Mouse (Mus musculus) frontal cortex, postnatal 36 days (tissue): ENCODE data around the gene Obp2b.
A peak's percentile ranks its signal among the peaks of the same experiment; 100 is the strongest.
"Not testable (repeated sequence)": the region's sequence is repeated elsewhere in the genome, so short reads cannot be mapped to it uniquely, and the experiment has no call there.

ENCODE experiments used
- DNase-seq, 2 experiments: peaks; one replicate each; pipeline ENCODE4 v3.0.0; 2022; ENCODE audit warnings: low spot score in 2 of 2

Gene Obp2b

GRCm38 (mm10) chr2:25736709-25737108 lies at the start of gene Obp2b:
Gene Obp2b, plus strand, starts transcription at chr2:25737009.
- not testable (repeated sequence) for DNase-seq

- peak; percentile 38 to 45 for DNase-seq
Observed at GRCm38 (mm10) chr2:25694605-25695004, 42.2 kb upstream of the Obp2b start.

- no peak for DNase-seq
Observed at GRCm38 (mm10) chr2:25696951-25697350, 39.9 kb upstream of the Obp2b start.

GRCm38 (mm10) chr2:25698696-25699095 lies 38.1 kb upstream of the Obp2b start:
- no peak for DNase-seq

GRCm38 (mm10) chr2:25699743-25700142 lies 37.1 kb upstream of the Obp2b start, which contains the start of gene Obp2a:
Gene Obp2a, plus strand, starts transcription at chr2:25700043.
- DNase-seq = not testable (repeated sequence)

- no peak for DNase-seq
Observed at GRCm38 (mm10) chr2:25701001-25701400, 35.8 kb upstream of the Obp2b start.

GRCm38 (mm10) chr2:25703706-25704105 lies 33.1 kb upstream of the Obp2b start:
- DNase-seq = no peak

- DNase-seq = peak; percentile 87 to 91
Observed at GRCm38 (mm10) chr2:25706643-25707481, 29.9 kb upstream of the Obp2b start, which contains the start of gene Bmyc. Gene Bmyc, plus strand, starts transcription at chr2:25706739.

GRCm38 (mm10) chr2:25708121-25708520 lies 28.7 kb upstream of the Obp2b start:
- DNase-seq = peak; percentile 21 to 52

GRCm38 (mm10) chr2:25709056-25709455 lies 27.8 kb upstream of the Obp2b start:
- DNase-seq = not testable (repeated sequence)

GRCm38 (mm10) chr2:25709791-25710190 lies 27.0 kb upstream of the Obp2b start:
- not testable (repeated sequence) for DNase-seq

- DNase-seq = not testable (repeated sequence)
Observed at GRCm38 (mm10) chr2:25711641-25712040, 25.2 kb upstream of the Obp2b start.

GRCm38 (mm10) chr2:25717222-25717621 lies 19.6 kb upstream of the Obp2b start:
- no peak for DNase-seq

GRCm38 (mm10) chr2:25733199-25733930 lies 3.4 kb upstream of the Obp2b start:
- DNase-seq = no peak

GRCm38 (mm10) chr2:25741671-25742070 lies 4.9 kb downstream of the Obp2b start:
- DNase-seq = no peak

- no peak for DNase-seq
Observed at GRCm38 (mm10) chr2:25754201-25754600, 17.4 kb downstream of the Obp2b start.

- DNase-seq = no peak
Observed at GRCm38 (mm10) chr2:25758064-25758625, 21.3 kb downstream of the Obp2b start.

- no peak for DNase-seq
Observed at GRCm38 (mm10) chr2:25765269-25765668, 28.5 kb downstream of the Obp2b start, which contains the start of gene Lcn3. Gene Lcn3, plus strand, starts transcription at chr2:25765569.

GRCm38 (mm10) chr2:25767764-25768163 lies 31.0 kb downstream of the Obp2b start:
- no peak for DNase-seq

GRCm38 (mm10) chr2:25773507-25773906 lies 36.7 kb downstream of the Obp2b start:
- no peak for DNase-seq

- DNase-seq = no peak
Observed at GRCm38 (mm10) chr2:25774640-25775039, 37.8 kb downstream of the Obp2b start.

- no peak for DNase-seq
Observed at GRCm38 (mm10) chr2:25775991-25776390, 39.2 kb downstream of the Obp2b start.
